Mouse (Mus musculus) CD8-positive naive resting alpha-beta T cell, adult 2 months (primary cell): Measurements from ENCODE around the gene Vmn1r104.
"Not testable (repeated sequence)": the region's sequence is repeated elsewhere in the genome, so short reads cannot be mapped to it uniquely, and the experiment has no call there.

ENCODE experiments used
- DNase-seq, 2 experiments: peaks; one replicate each; pipeline ENCODE4 v3.0.0; 2022; ENCODE audit warnings: low read depth in 2 of 2, low spot score in 2 of 2

Vmn1r104 gene

GRCm38 (mm10) chr7:20533537-20533936, at the start of gene Vmn1r104:
Gene Vmn1r104 (plus strand): TSS chr7:20533837.
- DNase-seq, result not testable (repeated sequence)

GRCm38 (mm10) chr7:20510434-20510833, 23.2 kb upstream of the Vmn1r104 start, which contains the start of gene Vmn1r103:
Gene Vmn1r103 (minus strand): TSS chr7:20510534.
- DNase-seq, result not testable (repeated sequence)

- DNase-seq, result not testable (repeated sequence)
Measured at GRCm38 (mm10) chr7:20545657-20546056, 12.0 kb downstream of the Vmn1r104 start, which contains the start of gene Gm5726. Gene Gm5726 (minus strand): TSS chr7:20545757.

GRCm38 (mm10) chr7:20576141-20576540, 42.5 kb downstream of the Vmn1r104 start, which contains the start of gene Gm4141:
Gene Gm4141 (minus strand): TSS chr7:20576241.
- DNase-seq, result not testable (repeated sequence)
